Mouse (Mus musculus): ENCODE data around the gene Aars2.

Aars2 gene

DNA sequence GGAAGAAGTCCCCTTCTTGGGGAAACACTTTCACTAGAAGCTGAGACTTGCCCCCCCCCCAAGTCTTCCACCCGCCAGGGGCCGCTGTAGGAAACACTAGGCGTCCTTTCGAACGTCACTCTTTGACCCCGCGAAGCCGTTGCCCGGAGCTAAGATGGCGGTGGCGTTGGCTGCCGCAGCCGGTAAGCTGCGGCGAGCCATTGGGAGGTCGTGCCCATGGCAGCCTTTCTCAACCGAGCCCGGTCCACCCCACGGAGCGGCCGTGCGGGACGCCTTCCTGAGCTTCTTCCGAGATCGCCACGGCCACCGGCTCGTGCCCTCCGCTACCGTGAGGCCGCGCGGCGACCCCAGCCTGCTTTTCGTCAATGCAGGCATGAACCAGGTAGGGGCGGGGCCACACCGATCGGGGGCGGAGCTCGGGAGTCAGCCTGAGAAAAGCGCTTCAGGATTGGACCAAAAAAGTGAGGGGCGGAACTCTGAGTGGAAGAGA, at the start of gene Aars2:
Aars2 (plus strand) TSS at position 142 of the 490 bp plus-strand sequence.
- ChIA-PET CTCF (interaction anchor here (0.5 to 3.4 kb wide), 87 partner anchors 8 to 1265 kb away, joined by 3 to 52 read pairs (median 5); partner anchors contain the start of genes Tcte1 (in 3 of the 4), Slc35b2 (in 2 of the 4), Mymx (in 1 of the 4) and Nfkbie (in 1 of the 4)), POLR2A (interaction anchor here (0.5 to 4.5 kb wide), 100 partner anchors 8 to 1198 kb away, joined by 3 to 91 read pairs (median 4); partner anchors contain the start of genes Hsp90ab1 (in 4 of the 4), Slc35b2 (in 3 of the 4), Spats1 (in 3 of the 4) and Tcte1 (in 3 of the 4))

DNA sequence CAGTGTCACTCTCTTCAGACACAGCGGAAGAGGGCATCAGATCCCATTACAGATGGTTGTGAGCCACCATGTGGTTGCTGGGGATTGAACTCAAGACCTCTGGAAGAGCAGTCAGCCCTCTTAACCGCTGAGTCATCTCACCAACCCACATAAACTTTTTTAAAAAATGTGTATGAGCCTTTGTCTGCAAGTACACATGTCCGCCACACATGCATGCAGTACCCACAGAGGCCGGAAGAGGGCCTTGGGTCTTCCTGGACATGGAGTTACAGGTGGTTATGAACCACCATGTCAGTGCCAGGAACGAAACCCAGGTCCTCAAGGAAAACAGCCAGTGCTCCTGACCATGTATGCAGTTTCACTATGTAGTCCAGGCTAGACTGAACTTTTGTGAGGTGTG, 49.2 kb upstream of the Aars2 start:
- POLR2A ChIA-PET, result interaction anchor here (0.7 to 4.8 kb wide), 16 partner anchors 8 to 123 kb away, joined by 3 to 38 read pairs (median 6); partner anchors contain the start of genes Cdc5l (in 3 of the 4), Aars2 (in 1 of the 4), Slc35b2 (in 1 of the 4) and Spats1 (in 1 of the 4)
- CTCF ChIA-PET, result interaction anchor here in 1 of 4 experiments (0.9 to 1.2 kb wide), 3 partner anchors 8 to 59 kb away, joined by 3 read pairs; no protein-coding TSS in a partner anchor

DNA sequence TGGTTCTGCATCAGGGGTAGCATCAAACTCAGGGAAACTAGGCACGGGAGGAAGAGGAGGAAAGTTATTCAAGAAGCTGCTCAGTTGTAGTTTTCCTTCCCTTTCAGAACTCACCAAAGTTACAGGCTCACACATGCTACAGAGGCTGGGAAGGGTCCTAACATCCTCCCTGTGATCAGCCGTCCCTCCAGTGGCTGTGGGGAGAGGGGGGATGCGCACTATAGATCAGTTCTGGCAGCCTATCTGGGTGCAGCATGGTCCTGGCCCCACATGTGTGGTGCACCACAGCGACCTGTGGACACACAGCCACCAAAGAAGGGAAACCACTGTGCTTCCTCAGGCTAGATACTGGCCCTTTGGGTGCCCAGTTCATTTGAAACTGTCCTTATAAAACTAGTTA, 48.1 kb upstream of the Aars2 start:
- POLR2A ChIA-PET, result interaction anchor here (0.8 to 4.8 kb wide), 27 partner anchors 8 to 144 kb away, joined by 3 to 38 read pairs (median 5); partner anchors contain the start of genes Aars2 (in 3 of the 4), Cdc5l (in 3 of the 4), Spats1 (in 3 of the 4) and Hsp90ab1 (in 1 of the 4)
- CTCF ChIA-PET, result interaction anchor here in 2 of 4 experiments (0.5 to 1.2 kb wide), 9 partner anchors 8 to 413 kb away, joined by 3 to 5 read pairs (median 3); partner anchors contain the start of gene Aars2 (in 1 of the 2)

DNA sequence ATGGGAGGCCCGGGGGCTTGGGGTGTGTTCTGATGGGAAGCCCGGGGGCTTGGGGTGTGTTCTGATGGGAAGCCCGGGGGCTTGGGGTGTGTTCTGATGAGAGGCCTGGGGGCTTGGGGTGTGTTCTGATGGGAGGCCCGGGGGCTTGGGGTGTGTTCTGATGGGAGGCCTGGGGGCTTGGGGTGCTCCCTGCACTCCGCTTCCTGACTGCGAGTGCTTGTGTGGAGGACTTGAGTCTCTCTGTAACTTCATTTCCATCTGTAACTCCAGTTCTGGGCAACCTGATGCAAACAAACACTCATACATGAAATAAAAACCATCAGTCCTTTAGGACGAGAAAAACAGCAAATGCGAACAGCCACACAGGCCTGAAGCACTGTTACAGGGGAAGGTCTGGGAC, 47.6 kb upstream of the Aars2 start:
- ChIA-PET CTCF (interaction anchor here in 3 of 4 experiments (0.5 to 1.2 kb wide), 4 partner anchors 7 to 127 kb away, joined by 3 to 4 read pairs (median 3); no protein-coding TSS in a partner anchor), POLR2A (interaction anchor here (0.9 to 4.8 kb wide), 18 partner anchors 10 to 143 kb away, joined by 3 to 41 read pairs (median 6); partner anchors contain the start of genes Cdc5l (in 4 of the 4), Spats1 (in 2 of the 4), Aars2 (in 1 of the 4) and Hsp90ab1 (in 1 of the 4))

DNA sequence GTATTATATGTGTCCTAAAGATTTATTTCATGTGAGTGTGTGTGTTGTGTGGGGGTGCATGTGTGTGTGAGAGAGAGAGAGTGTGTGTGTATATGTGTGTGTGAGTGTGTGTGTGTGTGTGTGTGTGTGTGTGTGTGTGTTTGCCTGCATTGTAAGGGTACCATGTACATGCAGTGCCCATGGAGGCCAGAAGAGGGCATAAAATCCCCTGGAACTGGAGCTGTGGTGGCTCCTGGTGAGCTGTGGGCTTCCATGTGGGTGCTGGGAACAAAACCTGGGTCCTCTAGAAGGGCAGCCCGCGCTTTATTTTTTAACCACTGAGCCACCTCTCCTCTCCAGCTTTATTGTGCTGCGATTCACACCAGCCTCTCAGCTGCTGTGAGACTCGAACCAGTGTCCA, 44.1 kb upstream of the Aars2 start:
- ChIA-PET POLR2A (interaction anchor here (0.6 to 3.2 kb wide), 31 partner anchors 9 to 664 kb away, joined by 3 to 41 read pairs (median 4); partner anchors contain the start of genes Cdc5l (in 4 of the 4) and Spats1 (in 1 of the 4)), CTCF (interaction anchor here (0.6 to 2.8 kb wide), 64 partner anchors 8 to 682 kb away, joined by 3 to 29 read pairs (median 4); partner anchors contain the start of genes Spats1 (in 3 of the 4), Aars2 (in 2 of the 4), Cdc5l (in 2 of the 4) and Tmem151b (in 2 of the 4))

DNA sequence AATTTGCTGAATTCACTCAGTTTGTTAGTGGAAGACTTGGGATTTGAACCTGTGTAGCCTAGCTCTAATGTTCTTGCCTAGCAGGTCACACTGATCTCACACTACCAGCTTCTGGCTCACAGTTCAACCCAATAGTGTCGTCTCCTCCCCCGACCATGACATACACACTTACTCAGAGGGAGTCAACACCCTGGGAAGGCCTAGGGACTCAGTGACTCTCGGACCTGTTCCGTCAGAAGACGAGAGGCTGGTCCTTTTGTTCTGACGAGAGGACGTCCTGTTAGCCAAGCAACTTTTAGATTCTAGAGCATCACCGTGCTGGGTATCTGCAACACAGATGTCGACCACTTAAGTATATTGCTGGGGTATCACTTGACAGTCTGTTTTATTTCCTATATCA, 42.4 kb upstream of the Aars2 start:
- ChIA-PET POLR2A (interaction anchor here in 1 of 4 experiments (0.7 to 1.5 kb wide), 4 partner anchors 9 to 120 kb away, joined by 3 to 4 read pairs (median 3); partner anchors contain the start of gene Spats1), CTCF (interaction anchor here in 1 of 4 experiments (1.0 kb wide), 1 partner anchor 11 kb away, joined by 3 read pairs; the partner anchor contains the start of gene Spats1)

DNA sequence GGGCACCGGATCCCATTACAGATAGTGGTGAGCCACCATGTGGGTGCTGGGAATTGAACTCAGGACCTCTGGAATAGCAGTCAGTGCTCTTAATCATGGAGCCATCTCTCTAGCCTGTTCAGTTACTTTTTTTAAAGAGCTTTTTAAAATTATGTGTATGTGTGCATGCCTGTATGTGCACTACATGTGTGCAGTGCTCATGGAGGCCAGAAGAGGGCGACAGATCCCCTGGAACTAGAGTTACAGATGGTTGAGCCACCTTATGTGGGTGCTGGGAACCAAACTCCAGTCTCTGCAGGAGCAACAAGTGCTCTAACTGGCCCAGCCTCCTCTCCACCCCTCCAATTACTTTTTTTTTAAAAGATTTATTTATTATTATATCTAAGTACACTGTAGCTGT, 39.9 kb upstream of the Aars2 start:
- POLR2A ChIA-PET, result interaction anchor here in 2 of 4 experiments (0.9 to 1.8 kb wide), 3 partner anchors 9 to 29 kb away, joined by 3 to 6 read pairs (median 4); no protein-coding TSS in a partner anchor
- CTCF ChIA-PET, result interaction anchor here in 3 of 4 experiments (0.6 to 1.7 kb wide), 8 partner anchors 8 to 343 kb away, joined by 3 to 4 read pairs (median 3); partner anchors contain the start of genes Aars2 (in 1 of the 3) and Tmem151b (in 1 of the 3)

DNA sequence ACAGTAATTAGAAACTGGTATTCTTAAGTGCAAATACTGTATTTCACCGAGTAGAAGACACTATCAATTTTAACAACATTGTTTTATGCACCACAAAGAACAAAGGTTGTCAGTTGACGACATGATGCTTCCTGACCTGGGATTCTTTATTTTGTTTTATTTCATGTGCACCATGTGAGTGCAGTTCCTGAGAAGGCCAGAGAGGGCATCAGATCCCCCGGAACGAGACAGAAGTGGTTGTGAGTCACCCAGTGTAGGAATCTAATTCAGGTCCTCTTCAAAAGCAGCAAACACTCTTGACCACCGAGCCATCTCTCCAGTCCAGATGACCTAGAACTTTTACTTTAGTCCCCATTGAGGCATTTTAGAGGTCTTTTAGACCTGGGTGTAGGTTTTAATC, 38.3 kb upstream of the Aars2 start:
- CTCF ChIA-PET, result interaction anchor here in 1 of 4 experiments (0.7 kb wide), 1 partner anchor 25 kb away, joined by 10 read pairs; no protein-coding TSS in a partner anchor
- POLR2A ChIA-PET, result no interaction called here

DNA sequence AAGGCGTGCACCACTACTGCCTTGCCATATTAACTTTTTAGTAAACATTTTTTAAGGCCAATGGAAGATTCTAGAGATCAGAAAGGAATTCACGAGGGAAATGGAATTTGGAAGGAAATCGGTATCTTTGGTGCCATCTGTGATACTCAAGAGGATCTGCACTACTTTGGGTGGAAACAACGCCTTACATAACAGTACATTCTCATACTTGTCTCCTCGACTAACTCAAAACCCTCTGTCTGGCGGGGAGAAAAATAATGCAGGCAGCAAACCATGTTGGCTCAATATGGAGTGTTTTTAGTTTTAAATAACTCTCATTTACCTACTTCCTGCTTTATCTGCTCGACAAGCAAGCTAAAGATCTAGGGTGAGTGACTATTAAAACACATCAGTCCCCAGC, 35.9 kb upstream of the Aars2 start:
- POLR2A ChIA-PET, result interaction anchor here in 3 of 4 experiments (0.5 to 13.8 kb wide), 8 partner anchors 8 to 139 kb away, joined by 3 to 195 read pairs (median 10); partner anchors contain the start of genes Cdc5l (in 1 of the 3), Hsp90ab1 (in 1 of the 3) and Slc35b2 (in 1 of the 3)
- CTCF ChIA-PET, result interaction anchor here in 3 of 4 experiments (0.7 to 3.6 kb wide), 3 partner anchors 8 to 9 kb away, joined by 4 to 13 read pairs (median 5); no protein-coding TSS in a partner anchor

DNA sequence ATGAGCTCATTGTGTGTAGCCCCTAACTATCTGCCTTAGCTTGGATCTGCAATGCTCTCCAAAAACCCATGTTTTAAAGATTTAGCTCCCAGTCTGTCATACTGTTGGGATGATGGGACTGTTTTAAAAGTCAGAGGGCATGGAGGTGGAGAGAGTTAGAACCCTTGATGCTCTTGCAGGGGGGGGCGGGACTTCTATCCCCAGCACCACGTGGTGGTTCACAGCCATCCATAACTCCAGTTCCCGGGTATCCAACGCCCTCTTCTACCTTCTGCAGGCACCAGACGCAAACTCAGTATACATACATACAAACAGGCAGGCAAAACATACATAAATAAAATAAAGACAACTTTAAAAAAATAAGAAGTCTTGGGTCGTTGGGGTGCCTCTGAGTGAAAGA, 33.0 kb upstream of the Aars2 start:
- CTCF ChIA-PET, result interaction anchor here (0.6 to 4.8 kb wide), 13 partner anchors 11 to 190 kb away, joined by 3 to 24 read pairs (median 5); partner anchors contain the start of gene Aars2 (in 1 of the 4)
- POLR2A ChIA-PET, result interaction anchor here in 3 of 4 experiments (0.6 to 13.8 kb wide), 23 partner anchors 10 to 222 kb away, joined by 3 to 195 read pairs (median 6); partner anchors contain the start of genes Cdc5l (in 3 of the 3), Hsp90ab1 (in 3 of the 3), Aars2 (in 2 of the 3) and Slc35b2 (in 1 of the 3)

DNA sequence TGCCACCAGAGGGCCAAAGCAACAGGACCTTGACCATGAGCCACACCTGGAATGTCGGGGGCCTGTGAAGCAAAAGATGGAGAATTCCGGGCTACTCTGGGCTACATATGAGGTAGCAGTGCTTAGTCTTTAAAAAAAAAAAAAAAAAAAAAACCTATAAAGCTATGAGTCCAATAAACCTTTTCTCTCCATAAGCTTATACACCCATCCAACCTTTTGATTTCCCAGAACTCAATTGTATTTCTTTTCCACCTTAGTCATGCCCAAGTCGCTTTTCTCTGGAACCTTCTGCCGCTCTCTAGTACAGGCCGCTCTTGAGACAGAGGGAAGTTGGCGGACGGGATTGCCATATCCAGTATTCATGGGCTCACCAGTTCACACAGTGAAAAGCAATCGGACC, 32.5 kb upstream of the Aars2 start:
- ChIA-PET CTCF (interaction anchor here (0.6 to 4.8 kb wide), 16 partner anchors 11 to 265 kb away, joined by 3 to 29 read pairs (median 6); partner anchors contain the start of genes Aars2 (in 1 of the 4), Cdc5l (in 1 of the 4) and Tmem151b (in 1 of the 4)), POLR2A (interaction anchor here (0.6 to 13.8 kb wide), 36 partner anchors 12 to 156 kb away, joined by 3 to 195 read pairs (median 6); partner anchors contain the start of genes Aars2 (in 3 of the 4), Cdc5l (in 3 of the 4), Hsp90ab1 (in 3 of the 4) and Tmem151b (in 2 of the 4))

DNA sequence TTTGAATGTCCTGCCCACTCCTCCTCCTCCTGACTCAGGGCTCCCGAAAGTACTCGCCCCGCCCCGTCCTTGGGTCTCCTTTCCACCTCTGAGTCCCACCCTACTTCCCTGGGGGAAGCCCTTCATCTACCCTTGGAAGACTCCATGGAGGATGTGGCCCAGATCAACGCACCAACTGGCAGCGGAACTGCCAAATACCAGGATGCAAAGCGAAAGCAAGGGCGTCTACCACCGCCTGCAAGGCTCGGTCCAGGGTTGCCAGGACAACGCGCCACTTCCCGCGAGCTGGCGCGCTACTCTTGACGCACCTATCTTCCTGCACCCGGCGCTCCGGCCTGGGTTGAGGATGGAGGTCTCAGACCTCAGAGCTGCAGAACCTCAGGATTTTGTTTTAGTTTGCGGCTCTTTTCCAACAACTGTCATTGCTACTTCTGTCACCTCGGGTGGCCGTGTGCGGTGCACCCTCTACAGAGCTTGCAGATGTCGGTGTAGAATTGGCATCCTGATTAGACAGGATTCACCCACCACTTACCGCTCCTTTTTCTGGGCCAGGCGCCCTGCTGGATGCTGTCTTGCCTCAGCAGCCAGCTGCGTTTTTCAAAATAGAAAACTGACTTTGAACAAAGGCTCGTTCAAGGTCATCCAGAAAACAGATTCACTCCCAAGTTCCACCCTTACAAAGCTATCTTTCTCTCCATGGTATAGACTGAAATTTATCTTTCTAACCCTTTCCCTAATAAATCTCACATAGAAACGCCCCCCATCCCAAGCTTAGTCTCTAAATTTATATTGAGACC, 31.8 kb upstream of the Aars2 start, which contains the start of gene Spats1:
Spats1 (minus strand) TSS at position 747 of the 797 bp plus-strand sequence.
- ChIA-PET POLR2A (interaction anchor here (0.6 to 13.8 kb wide), 46 partner anchors 11 to 155 kb away, joined by 3 to 195 read pairs (median 5); partner anchors contain the start of genes Aars2 (in 4 of the 4), Cdc5l (in 3 of the 4), Hsp90ab1 (in 3 of the 4) and Tmem151b (in 2 of the 4)), CTCF (interaction anchor here (0.6 to 4.8 kb wide), 25 partner anchors 10 to 266 kb away, joined by 3 to 29 read pairs (median 4); partner anchors contain the start of genes Slc35b2 (in 2 of the 4), Aars2 (in 1 of the 4), Cdc5l (in 1 of the 4) and Tmem151b (in 1 of the 4))

DNA sequence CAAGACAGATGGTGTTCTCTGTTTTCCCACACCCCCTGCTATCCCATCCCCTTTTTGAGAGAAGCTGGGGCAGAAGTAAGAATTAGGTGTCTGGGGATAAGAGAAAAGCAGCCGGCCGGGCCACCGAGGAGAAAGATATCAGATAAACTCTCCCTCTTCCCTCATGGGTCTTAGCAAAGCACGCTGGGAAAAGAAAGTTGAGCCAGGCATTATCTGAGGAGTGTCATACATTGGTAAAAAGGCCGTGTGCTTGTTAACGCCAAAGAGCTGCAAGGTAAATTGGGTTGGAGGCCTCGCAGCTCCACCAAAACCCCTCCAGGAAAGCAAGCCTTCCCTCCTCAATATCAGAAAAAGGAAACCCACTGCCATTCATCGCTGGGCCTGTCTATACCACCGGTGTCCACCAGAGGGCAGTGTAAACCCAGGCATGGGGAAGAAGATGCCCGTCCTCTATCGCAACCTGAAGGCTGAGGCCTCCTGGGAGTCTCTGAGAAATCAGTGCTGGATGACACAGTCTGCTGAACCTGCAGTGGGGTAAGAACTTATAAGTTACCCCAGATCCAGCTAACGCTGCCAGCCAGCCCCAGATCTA, 28.3 kb upstream of the Aars2 start:
- POLR2A ChIA-PET, result interaction anchor here in 3 of 4 experiments (0.6 to 13.8 kb wide), 29 partner anchors 9 to 178 kb away, joined by 3 to 195 read pairs (median 4); partner anchors contain the start of genes Aars2 (in 3 of the 3), Hsp90ab1 (in 2 of the 3), Nfkbie (in 2 of the 3) and Slc35b2 (in 1 of the 3)
- CTCF ChIA-PET, result interaction anchor here (0.6 to 4.8 kb wide), 42 partner anchors 11 to 263 kb away, joined by 3 to 29 read pairs (median 5); partner anchors contain the start of genes Nfkbie (in 3 of the 4), Aars2 (in 2 of the 4), Tmem151b (in 2 of the 4) and Slc35b2 (in 1 of the 4)

DNA sequence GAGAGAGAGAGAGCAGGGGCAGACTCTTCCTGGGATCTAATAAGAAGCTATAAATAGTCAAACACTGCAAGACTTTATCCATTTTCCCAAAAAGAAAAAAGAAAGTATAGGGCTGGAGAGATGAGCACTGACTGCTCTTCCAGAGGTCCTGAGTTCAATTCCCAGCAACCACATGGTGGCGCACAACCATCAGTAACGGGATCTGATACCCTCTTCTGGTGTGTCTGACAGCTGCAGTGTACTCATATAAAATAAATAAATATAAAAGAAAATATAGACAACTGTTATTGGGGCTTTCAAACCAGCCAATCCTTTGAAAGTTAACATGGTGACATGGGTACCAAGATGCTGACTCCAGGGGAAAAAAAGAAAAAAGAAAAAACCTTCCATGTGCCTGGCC, 26.2 kb upstream of the Aars2 start:
- ChIA-PET POLR2A (interaction anchor here in 2 of 4 experiments (0.7 to 13.8 kb wide), 6 partner anchors 26 to 89 kb away, joined by 3 to 195 read pairs (median 6); partner anchors contain the start of genes Aars2 (in 1 of the 2), Cdc5l (in 1 of the 2), Hsp90ab1 (in 1 of the 2) and Slc35b2 (in 1 of the 2)), CTCF (interaction anchor here in 3 of 4 experiments (0.5 to 4.3 kb wide), 14 partner anchors 9 to 292 kb away, joined by 3 to 21 read pairs (median 4); partner anchors contain the start of gene Aars2 (in 1 of the 3))

DNA sequence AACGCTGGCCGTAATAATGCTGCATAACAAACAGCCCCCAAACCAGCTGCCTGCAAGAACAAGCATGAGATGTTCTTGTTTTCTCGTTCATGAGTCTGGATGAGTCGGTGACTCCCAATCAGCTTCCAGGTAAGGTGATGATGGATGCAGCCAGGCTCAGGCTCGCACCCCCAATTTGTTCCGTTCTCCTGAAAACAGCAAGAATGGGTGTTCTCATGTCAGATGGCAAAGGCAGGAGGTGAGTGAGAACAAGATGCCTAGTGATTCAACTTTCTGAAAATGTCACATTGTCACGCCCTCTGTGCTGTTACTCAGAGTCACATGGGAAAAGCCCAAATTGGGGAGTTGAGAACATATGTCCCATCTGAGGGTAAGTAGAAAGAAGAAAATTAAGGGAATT, 21.1 kb upstream of the Aars2 start:
- ChIA-PET CTCF (interaction anchor here in 1 of 4 experiments (0.7 kb wide), 1 partner anchor 12 kb away, joined by 3 read pairs; no protein-coding TSS in a partner anchor), POLR2A (no interaction called here)

DNA sequence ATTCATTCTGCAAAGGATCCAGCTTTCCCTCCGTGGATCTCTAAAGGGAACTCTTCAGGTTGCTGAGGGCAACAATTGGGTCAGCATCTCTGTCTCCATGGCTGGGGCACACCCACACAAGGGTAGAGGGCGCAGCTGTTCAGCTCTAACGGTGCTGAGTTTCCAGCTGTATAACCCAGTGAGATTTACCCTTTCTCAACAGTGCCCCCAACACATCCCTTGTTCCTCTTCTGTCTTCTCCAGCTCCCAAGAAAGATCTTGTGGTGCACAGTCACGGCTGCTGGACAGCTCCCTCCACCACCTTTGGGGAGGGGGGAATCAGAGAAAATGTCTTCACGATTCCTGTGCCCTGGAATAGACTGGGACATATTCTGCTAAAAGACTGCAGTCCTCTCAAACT, 19.4 kb upstream of the Aars2 start:
- CTCF ChIA-PET, result interaction anchor here (0.5 to 1.3 kb wide), 11 partner anchors 11 to 243 kb away, joined by 3 to 9 read pairs (median 3); partner anchors contain the start of gene Aars2 (in 2 of the 4)

More for the DNA sequence above, 19.4 kb upstream of the Aars2 start:
- POLR2A ChIA-PET, result interaction anchor here in 3 of 4 experiments (0.6 to 1.9 kb wide), 17 partner anchors 8 to 782 kb away, joined by 3 to 8 read pairs (median 4); partner anchors contain the start of genes Aars2 (in 2 of the 3), Hsp90ab1 (in 1 of the 3), Spats1 (in 1 of the 3) and Tmem151b (in 1 of the 3)

Measured in embryonic stem cell, embryonic (primary cell).